Mouse (Mus musculus): ENCODE measurements at regions not wholly inside any gene's neighbourhood (a gene's known extent, or its start where the extent isn't known, plus 50 kb on each side); places are given as distances from the start of the nearest gene placed in this dataset.

DNA sequence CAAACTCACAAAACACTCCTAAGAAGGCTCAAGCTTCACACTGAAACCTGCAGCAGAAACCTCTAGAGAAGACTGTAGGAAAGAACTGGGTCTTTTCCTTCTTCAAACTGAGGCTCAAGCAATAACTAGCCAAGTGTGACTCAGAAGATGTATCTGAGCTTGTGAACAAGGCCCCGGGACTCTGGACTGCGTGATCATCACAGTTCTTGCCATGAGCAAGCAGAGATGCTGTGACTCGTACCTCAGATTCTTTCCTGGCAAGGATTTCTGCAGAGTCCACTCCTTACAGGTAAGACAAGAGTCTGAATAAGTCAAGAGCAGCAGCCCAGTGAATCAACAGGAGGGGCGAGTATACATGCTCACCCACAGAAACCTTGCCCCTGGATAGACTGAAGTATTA is 250.5 kb upstream of the Gm26657 start:
- DNase-seq (ENCODE audit: low spot score in 2 of 2) = no peak

DNA sequence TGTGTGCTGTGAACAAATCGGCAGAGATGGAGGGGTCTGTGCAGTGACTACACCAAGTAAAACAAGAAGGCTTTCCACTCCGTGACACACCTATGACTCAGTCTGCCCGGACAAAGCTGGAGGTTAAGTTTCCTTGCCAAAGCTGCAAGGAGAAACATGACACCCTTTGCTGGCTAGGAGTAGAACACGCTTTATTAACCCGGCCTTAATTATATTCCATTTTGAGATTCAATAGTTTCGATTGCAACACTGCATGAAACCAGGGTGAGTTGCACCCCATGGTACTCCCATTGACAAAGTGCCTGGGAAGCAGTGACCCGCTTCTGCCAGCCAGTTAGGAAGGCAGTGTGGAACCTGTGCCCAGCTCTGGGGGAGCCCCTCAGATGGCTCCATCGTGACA is 256.2 kb upstream of the Gm26657 start:
- DNase-seq (ENCODE audit: low spot score in 2 of 2) = no peak

DNA sequence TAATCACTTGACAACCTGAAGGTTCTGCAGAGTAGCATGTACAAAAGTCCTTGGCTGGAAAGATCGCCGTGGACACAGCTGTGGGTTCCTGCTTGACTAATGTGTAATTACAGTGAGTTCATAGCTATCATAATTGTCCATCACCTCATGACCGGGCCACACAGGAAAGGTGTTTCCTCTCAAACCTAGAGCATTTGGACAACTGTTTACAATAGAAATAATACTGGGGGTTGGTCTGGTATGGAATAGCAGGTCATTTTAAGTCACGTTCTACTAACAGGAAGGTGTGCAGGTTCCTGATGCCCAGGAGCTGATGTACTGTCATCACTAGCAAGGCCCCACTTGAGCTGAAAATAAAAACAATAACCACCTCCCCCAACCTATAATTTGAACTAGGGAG is 283.1 kb upstream of the Gm26657 start:
- DNase-seq (ENCODE audit: low spot score in 2 of 2) = no peak

DNA sequence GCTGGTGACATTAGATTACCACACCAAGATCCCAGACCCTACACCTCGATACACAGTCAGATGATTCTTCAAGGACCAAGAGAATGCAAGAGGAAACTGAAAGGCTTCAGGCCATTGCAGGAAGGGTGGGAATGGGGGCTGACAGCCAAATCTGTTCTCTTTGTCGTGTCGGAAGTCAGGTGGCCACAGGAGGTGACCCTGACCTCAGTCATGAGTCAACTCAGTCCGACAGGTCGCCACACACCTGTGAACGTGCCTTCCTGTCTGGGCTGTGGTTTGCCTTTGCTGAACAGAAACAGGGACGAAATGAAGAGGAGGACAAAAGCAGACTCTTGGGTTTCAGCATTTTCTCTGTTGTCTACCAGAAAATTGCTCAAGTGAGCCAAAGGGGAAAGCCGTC is 318.3 kb upstream of the Gm26657 start:
- no peak for DNase-seq (ENCODE audit: low spot score in 2 of 2)

DNA sequence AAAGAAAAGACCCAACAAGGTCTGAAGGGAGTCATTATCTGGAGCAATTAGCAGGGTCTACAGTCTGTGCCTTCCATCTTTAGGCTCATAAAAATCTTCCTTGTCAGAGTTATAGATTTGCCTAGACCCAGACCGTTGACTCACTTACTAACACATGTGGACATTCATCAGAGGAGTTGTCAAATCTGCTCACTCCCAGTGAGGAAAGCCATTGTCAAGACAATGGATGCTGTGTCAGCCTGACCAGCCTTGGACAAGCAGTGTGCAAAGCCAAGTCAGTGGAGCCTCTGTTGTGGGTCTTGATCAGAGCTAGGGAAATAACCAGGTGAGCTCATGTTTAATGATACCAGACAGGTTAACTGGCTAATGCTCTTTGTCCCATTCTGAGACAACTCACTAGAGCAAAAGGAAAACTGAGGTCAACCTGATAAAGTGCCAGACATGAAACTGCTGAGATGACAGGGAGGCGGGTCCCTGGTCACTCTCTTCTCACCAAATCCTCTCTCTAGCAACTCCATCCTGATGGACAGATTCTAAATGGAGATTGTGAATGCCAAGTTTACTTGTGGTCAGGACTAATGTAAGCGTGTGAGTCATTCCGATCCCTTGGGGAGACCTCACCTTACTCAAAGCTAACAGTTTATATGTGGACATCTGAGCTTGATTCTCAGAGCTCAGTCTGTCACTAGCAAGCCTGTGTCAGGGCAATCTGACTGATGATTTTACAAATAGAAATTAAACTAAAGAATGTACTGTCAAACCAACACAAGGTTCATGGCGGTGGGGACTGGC is 320.6 kb upstream of the Gm26657 start:
- no peak for DNase-seq (ENCODE audit: low spot score in 2 of 2)

DNA sequence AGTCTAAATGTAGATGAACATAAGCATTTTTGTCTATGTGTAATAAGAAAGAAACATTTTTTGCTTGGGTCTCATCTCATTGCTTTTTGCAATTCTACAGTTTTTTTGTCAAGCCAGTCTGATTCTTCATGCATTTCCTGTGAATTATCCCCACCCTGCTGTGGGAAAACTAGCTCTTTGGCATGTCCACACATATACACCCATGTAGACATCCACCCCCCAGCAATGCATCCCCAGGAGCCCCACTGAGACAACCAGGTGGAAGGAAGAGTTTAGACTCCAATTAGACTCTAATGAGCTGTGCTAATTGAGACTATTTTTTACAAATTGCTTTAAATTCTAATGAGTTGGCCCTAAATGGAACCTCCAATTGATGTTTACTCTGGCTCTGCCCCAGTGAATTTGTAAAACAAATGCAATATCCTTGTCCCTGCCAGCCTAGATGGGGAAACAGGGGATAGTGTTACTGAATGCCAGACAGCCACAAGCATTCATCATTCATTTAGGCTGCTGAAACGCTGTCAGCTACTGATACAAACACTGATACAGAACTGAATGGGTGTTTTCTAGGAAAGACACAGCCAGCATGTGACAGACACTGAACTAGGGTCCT is 328.7 kb upstream of the Gm26657 start:
- DNase-seq (ENCODE audit: low spot score in 2 of 2) = peak in 1 of 2 experiments; percentile 5

DNA sequence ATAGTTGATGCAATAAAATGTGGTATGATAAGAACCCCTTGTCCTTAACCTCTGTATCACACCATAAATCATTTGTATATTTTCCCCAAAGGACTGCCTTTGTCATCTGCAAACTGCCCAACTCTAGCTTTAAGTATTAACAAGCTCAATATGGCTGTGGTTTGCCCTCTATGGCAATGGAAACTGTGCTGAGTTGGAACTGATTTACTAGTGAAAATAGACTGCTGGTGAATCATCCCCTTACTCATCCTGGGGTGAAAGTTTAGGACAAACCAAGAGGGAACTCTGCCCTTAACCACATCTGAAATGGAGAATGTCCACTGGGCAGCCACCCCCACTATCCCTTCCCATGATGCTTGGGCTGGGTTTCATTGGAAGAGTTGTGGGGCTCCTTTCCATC is 346.1 kb upstream of the Gm26657 start:
- DNase-seq (ENCODE audit: low spot score in 2 of 2) = no peak

DNA sequence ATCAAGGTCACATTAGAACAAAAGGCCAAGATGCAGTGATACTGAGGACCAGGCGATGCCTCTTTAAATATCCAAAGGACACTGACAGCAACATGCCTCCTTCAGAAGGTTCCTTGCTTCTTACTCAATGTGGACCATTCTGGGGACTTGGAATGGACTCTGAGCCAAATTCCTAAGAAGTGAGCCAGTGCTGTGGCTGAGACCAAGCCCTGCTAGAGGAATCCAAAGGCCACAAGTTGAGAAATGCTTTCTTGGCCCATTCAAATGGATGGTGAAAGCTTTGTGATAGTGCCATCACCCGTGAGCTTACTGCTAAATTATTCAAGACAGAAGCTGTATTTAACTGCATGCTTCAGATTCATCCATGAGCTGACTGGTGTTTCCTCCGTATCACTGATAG is 352.8 kb upstream of the Gm26657 start:
- no peak for DNase-seq (ENCODE audit: low spot score in 2 of 2)

DNA sequence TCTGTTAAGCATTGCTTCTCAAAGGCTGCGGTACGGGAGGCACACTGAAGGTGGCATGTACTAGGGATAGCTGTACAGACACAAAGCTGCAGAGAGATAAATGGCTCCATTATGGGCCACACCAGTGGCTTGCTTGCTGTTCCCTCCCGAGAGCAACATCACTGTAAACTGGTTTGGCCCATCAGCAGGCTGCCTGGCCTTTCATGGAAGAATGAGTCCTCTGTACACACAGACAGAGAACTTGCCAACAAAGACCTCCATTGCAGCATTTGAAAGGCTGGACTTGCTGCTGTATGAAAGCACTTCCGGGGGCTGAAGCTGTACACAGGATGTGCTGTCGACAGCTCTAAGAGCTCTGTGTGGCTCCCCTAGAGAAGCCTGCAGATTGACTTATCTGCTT is 364.1 kb upstream of the Gm26657 start:
- DNase-seq (ENCODE audit: low spot score in 2 of 2) = no peak

DNA sequence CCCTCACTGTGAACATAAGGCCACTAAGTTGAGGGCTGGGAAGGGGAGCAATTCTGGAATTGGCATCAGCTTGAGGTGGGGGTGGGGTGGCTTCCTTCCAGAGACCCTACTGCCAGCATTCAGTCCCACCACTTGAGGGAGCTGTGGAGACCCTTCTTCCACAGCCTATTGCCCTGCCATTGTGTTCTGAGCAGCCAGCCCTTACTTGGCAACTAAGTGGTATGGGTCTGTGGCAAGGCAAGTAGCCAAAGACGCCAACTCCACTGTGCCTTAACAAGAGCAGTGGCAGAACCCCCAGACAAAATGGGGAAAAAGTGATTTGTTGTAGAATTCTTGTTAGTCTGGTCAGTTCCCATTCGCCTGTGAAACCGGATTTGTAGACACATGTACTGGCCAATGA is 365.4 kb upstream of the Gm26657 start:
- no peak for DNase-seq (ENCODE audit: low spot score in 2 of 2)

DNA sequence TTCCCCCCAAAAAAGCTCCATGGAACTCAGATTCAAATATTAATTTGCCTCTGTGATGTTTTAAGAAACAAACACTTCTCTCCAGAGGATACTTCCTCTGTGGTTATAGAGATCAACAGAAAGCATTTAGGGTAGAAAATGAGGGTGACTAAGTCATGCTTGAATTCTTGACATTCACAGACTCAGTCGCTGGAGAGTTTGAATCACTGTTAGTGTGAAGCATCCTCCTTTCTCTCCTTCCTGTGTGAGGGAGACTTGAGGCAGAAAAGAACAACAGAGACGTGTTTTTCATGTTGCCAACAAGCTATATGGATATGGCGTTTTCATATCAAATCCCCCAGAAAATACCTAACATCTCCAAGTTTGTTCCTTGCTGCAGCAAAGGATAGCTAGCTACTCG is 366.1 kb upstream of the Gm26657 start:
- no peak for DNase-seq (ENCODE audit: low spot score in 2 of 2)

DNA sequence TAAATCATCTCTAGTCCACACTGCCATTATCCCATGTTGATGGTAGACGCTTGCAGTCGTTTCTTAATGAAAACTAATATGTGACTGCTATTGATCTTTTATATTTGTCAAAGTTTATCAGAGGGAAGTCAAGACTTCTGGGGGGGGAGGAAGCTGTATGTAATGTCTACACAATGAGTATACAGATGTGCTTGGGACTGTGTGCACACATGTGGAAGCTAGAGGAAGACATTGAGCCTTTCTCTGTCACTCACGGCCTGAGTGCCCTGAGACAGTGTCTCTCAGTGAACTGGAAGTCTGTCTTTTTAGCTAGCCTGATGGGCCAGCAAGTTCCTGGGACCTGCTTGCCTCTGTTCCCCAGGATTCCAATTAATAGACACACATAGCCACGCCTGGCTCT is 366.7 kb upstream of the Gm26657 start:
- no peak for DNase-seq (ENCODE audit: low spot score in 2 of 2)

DNA sequence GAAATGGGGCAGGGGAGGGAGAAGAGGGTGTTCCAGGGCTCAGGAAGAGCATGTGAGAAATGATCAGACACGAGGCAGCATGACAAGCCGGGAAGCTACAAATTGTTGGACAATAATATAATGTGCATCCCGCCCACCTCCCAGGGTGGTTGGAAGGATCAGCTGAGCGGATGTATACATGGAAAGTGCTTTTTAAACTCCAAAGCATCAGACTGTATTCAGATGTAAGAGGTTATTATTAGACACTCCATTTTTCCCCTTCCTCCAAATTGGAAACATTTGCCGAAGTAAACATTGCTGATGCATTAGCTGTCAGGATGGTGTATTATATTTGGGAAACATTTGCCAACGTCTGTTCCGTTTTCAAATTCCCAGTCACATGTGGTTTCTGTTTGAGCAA is 367.2 kb upstream of the Gm26657 start:
- DNase-seq (ENCODE audit: low spot score in 2 of 2) = no peak

DNA sequence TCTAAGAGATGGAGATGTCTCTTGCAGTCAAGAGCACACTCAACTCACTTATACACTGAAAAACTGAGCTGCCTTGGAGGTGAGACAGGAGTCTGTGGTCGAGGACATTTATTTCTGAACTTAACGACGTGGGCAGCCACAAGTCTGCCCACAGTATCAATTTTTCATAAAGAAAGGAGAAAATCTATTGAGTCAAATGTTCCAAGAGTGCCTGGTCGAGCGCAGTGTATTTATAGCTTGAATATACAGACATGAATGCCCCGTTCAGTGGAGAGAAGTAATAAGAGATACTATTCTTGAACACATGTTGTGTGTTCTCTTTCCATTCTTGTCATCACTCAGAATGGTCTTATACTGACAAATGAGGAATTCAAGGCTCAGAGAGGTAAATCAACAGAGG is 375.3 kb upstream of the Gm26657 start:
- DNase-seq (ENCODE audit: low spot score in 2 of 2) = no peak

DNA sequence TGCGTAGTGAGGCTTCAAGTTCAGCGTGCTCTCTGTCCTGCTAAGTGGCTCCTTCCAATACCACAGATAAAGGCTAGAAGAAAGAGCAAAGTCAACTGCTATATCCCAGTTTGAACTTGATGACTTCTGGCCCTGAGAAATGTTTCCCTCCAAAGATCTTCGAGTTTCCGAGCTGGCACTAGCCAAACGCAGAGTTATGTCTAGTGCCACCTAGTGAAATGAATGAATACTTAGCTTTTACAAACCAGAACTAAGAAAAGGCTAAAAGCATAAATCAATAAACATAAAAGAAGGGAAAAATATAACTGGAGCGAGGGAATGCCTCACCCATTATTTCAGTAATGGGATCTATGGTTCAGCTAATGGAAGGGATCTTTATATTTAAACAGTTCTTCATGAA is 377.7 kb upstream of the Gm26657 start:
- no peak for DNase-seq (ENCODE audit: low spot score in 2 of 2)

DNA sequence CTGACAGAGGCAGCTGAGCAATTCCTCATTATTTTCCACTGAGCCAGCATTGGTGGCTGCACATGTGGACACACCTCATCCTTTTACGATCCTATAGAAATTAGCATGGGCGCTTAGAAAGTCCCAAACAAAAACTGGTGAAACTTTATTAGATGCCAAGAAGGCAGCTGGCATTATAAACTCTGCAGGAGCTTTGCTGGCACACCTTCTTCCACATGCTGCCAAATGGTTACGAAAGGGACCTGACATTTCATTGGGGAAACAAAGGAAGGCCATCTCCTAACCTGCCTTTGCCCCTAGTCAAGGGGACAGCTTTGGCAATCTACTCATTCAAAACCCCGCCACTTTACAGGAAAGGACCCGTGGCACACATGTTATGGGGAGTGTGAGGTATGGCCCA is 390.7 kb upstream of the Gm26657 start:
- DNase-seq (ENCODE audit: low spot score in 2 of 2) = no peak

DNA sequence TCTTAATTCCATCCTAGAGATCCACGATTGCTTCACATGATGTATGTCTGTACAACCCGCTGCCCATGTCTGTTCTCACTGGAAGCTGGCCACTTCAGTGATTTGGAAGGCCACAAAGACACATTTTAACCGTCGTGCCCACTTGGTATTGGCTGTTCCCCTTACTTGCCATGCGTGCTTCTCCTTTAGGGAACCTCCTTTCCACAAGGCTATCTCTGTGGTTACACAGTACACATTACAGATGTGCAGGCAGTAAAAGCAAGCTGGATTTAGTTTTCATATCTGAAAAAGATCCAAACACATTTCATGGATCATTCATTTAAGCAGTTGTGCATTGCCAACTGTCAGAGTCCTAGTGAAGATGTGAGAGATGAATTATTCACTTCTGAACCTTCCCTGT is 414.7 kb upstream of the Gm26657 start:
- DNase-seq (ENCODE audit: low spot score in 2 of 2) = no peak

DNA sequence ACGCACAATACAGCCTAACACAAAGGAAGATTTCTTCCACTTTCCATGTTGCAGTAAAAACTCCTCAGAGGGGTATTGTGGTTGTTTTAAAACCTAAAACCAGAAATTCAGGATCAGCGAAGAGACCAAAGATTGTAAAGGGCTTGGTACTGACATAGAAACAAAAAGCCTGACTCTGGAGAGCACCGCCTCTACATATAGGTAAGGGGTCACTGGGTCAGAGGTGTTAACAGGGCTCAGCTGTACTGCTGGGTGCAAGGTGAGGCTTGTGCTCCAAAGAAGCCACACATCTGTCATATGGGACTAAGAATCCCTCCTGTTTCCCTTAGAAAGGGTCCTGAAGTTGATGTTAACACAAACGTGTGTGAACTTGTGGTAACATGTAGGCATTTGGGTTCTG is 420.7 kb upstream of the Gm26657 start:
- no peak for DNase-seq (ENCODE audit: low spot score in 2 of 2)

DNA sequence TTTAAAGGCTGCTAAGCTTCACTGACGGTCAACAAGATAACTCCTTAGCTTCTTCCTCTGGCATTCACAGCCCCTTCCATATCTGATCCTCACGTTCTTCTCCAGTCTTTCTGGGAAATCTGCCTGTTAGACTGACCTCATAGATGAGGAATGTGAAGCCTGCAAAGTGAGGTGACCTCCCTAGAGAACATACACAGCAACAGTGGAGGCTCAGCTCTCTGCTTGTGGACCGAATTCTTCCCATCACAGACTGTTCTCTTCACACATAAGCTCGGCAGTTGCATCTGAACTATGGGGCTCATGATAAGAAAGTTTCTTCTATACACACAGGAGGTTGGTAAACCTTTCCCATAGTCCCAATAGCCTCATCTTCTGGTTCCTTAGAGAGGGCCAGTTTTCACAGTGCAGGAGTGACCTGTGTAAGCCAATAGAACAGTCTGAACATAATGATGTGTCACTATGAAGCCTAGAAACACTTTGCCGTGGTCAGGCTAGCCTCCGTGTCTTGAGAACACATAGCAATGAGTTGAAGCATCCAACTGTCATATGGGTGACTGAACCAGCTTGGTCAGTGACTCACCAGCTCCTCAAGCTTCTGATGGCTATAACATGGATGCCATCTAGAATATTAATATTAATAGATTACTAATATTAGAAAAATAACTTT is 434.1 kb upstream of the Gm26657 start:
- DNase-seq (ENCODE audit: low spot score in 2 of 2) = no peak

DNA sequence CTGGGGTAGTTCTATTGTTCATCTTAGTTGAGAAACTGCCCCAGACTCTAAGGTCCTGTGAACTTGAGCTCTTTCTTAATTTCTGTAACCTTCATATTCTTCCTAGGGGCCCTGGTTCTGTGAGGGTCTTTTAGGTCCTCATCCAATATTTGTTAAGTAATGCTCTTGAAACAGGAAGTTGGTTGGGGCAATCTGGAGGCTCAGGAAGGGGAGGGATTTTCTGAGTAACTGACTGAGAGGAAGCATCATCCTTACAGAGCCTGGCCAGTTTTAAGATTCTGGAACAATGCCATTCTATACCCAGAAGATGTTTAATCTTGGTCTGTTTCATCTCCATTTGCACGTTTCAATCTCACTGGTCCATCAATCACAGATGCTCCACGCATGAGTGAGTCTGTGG is 435.6 kb upstream of the Gm26657 start:
- no peak for DNase-seq (ENCODE audit: low spot score in 2 of 2)

DNA sequence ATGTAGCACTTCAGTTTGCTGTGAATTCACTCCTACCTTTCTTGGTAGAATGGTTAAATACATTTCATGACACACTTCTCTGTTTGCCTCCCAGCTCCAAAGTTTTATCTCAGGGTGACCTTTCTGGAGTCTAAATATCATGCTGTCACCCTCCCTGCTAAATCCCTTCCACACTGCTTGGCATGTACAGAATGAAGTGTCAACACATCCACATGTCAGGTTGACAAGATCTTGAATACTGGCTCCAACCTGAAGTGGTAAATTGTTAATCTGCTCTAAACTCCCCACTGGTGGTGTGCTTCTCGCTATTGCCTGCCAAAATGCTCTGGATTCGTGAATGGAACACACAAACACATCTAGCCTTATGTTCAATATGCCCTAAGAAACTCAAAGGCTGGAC is 451.9 kb upstream of the Gm26657 start:
- no peak for DNase-seq (ENCODE audit: low spot score in 2 of 2)

DNA sequence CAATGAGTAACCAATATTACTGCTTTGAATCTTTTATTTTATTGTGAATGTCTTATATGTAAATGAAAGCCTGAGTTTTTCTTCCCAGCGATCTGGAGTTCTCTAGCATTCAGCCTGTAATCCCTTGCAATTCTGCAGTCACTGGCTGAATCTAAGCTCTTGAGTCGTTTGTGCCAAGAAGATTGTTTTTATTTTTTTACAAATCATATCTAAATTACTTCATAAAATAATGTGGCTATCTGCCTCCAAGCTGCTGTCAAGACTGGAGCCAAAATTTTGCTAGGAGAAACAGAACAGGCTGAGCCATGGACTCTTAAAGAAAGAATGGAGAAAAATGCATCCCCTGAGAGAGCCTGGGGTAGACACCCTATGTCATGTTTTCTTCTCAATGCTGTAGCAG is 455.4 kb upstream of the Gm26657 start:
- DNase-seq (ENCODE audit: low spot score in 2 of 2) = no peak

DNA sequence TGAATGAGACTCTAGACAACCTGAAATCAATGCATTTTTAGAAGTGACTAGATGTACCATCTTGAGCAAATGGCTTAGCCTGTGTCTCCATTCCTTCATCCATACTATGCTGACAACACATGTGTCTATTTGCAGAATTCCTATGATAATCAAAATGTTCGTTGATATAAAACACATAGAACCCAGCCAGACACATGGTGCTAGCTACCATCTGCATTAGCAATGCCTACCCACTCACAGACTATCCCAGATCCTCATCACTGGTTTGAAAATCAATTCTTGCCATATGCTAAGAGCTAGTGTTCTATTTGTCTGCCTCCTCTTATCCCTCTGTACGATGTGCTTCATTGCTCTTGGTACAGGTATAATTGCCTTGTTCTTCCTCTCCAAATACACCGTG is 464.0 kb upstream of the Gm26657 start:
- DNase-seq (ENCODE audit: low spot score in 2 of 2) = no peak
